Mouse (Mus musculus): ENCODE results near the gene Ntrk2.

DNA sequence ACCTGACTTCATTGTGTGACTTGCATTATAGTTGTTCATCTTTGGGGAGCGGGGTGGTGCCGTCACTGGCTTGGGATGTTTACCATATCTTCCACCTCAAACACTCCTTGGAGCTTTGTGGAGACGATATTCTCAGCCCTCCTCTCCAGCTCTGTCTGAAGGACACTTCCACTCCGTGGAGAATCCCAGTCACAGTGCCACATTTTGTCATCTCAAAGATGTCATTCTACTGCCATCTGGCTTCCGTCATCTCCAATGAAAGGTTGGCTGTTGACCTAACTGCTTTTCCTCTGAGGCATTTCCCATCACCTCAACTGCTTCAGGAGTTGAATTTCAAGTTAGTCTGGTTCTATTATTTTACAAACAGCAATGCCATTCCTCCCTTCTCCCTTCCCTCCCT, 376.3 kb downstream of the Ntrk2 start:
- TF ChIP-seq CTCF (conservative IDR thresholded peaks at IDR 0.05; ENCODE audit: low read length): no peak
- TF ChIP-seq NANOG (IDR thresholded peaks at IDR 0.05; ENCODE audit: borderline replicate concordance, low read length): no peak

Data from E14TG2a.4 (cell line).